Mouse (Mus musculus): ENCODE measurements around the gene Adgrg1.
A peak's percentile ranks its signal among the peaks of the same experiment; 100 is the strongest.
"Not testable (repeated sequence)": the region's sequence is repeated elsewhere in the genome, so short reads cannot be mapped to it uniquely, and the experiment has no call there.

Gene Adgrg1

DNA sequence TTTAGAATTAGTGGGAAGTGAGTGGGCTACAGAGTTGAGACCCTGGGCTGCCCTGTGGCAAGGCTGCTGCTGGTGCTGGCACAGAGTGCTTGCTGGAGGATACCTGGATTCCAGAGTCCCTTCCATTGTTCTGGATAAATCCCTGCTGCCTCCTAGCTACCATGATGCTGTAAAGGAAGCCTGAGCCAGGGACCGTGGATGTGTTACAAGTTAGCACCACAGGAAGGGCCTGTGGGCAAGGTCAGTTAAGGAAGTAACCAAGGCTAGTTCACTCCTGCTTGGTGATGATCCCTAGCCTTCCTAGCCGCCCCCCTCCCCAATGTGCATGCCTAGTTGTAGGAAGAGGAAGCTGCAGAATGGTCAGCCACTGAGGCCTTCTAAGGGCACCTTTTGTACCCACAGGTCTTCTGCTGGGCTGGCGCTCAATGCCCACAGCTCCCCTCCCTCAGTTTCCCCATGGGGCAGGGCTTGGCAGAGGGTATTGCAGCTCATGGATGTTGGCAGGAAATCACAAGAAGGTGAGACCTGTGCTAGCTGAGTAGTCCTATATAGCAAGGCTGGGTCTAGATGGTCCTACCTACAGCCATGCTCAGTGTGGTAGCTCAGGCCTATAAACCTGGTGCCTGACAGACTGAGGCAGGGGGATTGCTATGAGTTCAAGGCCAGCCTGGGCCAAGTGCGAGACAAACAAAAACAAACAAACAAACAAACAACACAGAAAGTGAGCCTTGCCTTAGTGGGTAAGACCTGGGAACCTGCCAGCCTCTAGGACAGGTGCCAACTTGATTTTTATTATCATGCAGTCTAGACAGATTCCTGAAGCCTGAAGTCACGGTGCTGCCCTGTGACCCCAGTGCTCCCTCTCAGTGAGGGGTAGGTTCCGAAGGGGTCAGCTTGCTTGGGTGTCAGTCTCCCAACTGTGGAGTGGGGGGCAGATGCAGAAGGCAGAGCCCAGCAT is 22.6 kb downstream of the Adgrg1 start:
- no peak for DNase-seq

DNA sequence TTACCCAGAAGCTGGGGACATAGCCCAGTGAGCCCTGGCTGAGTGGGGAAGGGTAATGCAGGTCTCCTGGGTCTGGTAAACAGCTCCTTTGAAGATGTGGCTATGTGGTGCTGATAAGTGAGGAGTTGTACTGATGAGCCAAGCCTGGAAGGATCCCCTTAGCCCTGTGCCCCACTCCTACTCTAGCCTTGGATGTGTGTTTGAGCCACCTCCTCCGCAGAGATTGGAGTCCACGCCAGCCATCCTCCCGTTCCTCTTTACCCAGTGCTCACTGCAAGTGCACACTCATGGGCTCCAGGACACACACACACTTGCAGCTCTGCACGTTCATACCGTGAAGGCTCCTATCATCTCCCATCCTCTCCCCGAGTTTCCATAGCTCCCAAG is 23.3 kb downstream of the Adgrg1 start:
- DNase-seq: no peak

DNA sequence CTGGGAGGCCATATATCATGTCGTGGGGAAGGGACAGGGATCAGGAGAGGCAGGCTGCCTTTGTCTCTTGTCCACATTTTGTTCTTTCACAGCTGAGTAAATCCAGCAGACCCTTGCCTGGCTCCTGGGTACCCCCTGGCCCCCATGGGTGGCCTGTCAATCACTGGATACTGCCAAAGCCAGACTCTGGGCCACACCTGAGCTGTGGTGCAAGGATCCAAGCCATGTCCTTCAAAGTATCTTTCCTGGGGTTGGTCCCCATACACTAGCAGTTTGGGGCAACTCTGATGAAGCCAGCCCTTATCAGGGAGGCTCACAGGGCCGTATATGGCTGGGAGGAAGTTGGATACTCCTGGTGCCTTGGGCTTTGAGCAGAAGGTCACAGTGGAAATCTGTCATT is 23.9 kb downstream of the Adgrg1 start:
- no peak for DNase-seq

DNA sequence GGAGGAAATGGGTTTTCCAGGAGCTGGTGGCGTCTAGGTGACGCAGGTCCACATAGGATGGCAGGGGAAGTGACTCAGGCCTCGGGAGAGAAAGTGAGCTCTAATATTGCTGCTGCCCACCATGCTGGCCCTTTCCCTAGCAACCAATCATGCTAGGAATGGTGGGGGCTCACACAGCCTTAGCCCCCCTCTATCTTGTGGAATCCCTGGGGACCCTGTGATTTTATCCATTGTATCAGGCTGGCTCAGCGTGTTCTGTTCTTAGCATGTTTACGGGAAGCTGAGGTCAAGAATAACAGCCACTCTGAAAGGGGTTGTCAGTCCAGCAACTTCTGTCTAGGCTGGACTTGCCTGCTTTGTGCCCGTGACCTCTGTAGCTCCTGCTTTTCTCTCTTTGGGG is 24.5 kb downstream of the Adgrg1 start:
- DNase-seq: no peak

DNA sequence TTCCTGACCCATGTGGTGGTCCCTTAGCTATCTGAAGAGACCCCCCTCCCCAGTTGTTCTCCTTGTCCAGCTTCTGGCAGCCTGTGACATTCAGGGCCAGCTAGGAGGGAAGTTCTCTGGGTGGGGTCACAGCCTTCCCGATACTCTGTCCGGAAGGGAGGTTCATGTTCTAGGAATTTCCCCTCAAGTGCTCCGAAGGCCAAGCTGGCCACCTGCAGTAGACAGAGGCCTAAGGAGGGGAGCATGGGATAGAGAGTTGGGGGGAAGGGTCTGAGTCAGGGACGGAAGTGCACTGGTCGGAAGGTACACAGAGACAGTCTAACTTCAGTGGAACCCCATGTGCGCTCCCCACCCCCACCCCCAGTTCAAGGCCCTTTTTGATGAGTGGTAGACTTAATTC is 25.4 kb downstream of the Adgrg1 start:
- no peak for DNase-seq

DNA sequence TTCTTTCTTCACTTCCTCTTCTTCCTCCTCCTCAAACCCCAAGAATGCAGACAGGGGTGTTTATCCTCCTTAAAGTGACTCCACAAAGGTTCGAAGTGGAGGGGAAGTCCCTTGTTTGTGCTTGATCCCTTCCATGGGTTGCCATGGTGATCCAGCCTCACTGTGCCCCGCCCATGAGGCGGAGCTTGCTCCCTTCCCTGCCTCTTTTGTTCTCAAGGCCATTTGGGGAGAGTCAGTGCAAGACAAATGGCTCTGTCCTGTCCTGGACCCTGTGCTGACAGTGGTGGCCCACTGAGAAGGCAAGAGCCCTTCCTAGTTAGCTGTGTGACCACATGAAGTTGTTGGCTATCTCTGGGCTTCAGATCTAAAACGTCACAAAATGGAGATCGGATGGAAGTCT is 26.1 kb downstream of the Adgrg1 start:
- peak; percentile 76 for DNase-seq

DNA sequence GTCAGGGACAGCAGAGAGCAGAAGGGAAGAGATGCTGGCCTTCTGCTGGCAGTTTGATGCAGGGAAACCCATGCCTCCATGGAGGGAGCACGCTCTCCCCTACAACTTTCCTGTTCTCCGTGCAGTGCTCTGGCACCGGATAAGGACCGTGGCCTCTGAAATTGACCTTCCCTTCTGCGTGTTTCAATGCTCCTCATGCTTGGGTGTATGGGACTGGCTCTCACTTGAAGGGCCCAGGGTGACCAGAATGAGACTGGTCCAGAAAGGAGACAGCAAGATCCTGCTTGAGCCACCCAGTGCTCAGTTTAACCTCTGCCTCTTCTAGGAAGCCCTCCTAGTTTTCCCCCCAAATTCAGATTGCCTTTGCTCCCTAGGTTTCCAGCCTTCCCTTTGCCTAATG is 26.6 kb downstream of the Adgrg1 start:
- no peak for DNase-seq

DNA sequence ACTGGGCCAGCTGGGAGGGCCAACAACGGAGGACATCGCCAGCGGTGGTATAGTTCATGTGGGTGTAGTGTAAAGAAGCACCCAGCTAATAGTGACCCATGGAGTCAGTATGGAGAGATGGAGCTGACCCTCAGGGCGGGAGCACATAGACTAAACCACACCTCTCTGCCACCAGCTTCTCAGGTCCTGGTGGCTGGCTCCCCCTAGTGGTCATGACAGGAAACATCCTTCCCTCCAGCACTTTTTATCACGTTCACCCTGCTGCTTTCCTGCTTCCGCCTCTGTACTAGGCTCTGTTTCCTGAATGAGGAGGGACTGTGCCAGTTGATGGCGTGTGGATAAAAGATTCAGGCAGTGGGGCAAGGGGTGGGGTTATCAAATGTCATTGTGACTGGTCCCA is 27.1 kb downstream of the Adgrg1 start:
- DNase-seq: peak; percentile 84

DNA sequence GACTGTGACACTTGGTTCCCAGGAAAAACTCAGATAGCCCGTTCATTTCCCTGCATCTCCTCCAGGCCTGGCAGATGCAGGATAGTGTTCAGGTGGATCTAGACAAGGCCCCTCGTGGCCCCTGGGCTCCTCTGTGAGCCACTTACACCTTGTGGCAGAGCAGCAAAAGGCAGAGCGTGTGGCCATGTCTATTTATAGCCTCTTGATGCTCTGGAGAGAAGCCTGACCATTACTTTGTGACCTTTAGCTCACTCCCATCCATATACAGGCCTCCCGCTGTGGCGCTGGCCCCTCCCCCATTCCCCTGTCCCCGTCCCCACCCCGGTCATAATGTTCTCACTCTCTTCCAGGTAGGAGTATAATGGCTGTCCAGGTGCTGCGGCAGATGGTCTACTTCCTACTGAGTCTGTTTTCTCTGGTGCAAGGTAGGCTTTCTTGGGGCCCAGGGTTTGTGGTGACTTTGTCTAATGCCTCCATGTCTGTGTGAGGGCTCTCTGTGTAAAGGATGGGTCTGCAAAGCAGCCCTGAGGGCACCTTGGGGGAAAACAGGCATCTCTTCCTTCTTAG is 27.6 kb downstream of the Adgrg1 start:
- DNase-seq: no peak

DNA sequence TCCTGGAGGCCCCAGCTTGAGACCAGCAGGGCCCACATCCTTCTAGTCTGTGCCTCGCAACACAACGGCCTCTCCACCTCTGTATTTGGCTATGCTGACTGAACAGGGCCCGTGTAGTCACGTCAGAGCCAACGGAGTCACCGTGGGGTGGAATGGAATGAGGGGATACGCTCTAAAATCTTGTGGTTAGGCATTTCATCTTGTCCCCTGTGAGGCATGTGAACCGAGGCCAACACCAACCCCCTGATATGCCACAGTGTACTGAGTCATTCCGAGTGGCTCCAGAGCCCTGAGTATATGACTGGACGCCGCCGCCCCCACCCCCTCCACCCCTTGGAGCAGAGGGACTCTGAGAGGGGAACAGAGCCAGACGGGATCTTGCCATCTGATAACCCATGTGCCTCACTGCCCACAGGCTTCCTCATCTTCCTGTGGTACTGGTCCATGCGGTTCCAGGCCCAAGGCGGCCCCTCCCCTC is 37.9 kb downstream of the Adgrg1 start:
- DNase-seq: no peak

DNA sequence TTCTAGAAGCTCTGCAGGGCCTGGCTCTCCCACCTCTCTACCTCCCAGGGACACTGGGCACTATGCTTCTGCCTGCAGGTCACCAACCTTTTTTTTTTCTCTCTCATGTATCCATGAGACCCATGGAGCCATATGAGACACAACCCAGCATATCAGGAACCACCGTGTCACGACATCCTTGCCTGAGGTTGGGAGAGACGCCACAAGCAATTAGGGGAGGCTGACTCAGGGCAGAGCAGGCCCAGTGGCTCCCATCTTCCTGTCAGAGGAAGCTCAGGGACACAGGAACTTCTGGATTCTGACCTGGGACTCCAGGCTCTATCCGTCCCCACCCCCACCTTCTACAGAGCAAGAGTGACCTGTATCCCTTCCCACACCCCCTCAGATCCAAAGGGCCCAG is 41.3 kb downstream of the Adgrg1 start:
- no peak for DNase-seq

DNA sequence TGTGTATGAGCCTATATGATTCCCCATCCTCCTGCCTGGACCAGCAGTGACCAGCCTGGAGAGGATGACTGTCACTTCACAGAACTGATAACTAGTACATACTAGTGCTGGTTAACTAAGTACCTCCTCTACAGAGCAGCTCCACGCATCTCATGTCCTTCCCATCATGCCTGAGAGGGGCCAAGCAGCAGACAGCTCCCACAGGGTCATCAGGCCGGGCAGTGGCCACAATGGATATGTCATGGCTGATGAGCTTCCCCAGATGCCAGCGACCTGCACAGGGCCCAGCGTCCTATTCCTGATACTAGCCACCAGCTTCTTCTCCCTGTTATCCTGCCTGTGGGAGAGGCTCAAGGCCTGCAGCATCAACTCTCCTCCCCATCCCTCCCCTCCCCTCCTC is 42.1 kb downstream of the Adgrg1 start:
- DNase-seq: no peak

DNA sequence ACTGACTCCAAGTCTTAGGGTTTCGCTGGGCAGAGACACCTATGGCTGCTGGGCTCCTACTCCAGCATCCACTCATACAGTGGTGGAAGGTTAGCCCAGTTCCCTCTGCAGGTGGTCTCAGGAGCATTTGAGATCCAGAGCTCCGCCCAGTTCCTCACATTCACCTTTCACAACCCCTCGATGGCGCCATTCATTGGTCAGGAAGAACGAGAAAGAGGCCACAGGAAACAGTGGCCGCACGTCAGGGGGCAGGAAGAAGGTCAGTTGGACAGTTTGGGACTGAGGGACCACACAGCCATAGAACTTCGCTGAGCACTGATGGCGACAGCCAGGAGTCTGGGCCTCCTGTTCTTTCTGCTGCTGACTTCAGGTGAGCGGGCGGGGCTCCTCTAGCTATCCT is 42.9 kb downstream of the Adgrg1 start, which contains the start of gene Adgrg3:
Gene Adgrg3 (plus strand): TSS at position 242 of the 400 bp plus-strand sequence.
- no peak for DNase-seq

DNA sequence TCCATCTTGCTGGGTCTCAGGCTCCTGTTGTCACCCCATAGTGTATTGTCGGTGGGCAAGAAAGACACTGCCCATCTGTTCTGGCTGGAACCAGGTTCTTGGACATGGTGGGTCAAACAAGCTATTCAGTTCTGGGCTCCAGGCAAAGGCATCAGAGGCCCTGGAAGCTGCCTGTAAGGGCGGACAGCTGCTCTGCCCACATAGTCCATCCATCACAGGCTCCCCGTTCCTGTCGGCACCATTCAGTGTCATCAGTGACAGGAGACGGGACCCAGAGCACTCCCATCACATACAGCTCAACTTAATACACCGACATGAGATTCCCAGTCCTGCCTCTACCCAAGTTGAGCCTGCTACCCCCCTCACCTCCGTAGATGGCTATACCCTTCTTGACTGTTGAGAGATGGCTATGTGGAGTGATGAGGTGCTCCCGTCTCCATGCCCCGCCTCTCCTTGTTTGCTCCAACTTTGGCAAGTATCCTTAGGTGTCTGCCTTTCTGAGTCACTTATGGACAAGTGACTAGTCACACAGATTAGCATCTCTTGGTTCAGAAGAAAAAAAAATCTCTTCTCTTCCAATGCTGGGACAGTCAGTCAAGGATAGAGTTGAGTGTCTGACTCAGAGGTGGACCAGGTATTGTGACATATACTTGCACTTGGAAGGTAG is 43.6 kb downstream of the Adgrg1 start:
- DNase-seq: no peak

DNA sequence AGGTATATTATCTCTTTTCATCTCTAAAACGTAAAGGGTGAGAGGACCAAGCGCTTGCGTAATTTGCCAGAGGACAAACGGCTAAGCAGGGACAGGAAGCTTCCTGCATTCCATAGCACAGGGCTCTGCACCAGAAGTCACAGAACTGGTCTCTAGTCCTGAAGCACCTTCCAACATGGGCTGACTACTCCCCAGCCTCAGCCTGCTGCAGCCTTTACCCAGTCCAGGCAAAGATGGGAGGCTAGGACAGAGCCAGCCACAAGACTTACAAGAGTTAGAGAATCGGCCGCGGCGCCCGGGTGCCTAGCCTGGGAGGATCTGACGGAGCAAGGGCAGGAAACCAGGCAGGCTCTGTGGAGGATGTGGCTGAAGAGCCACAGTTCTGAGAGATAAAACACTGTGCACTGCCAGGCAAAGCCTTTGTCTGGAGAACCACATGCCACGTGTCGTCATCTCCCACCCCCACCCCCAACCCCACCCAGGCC is 45.8 kb downstream of the Adgrg1 start:
- peak; percentile 45 for DNase-seq

DNA sequence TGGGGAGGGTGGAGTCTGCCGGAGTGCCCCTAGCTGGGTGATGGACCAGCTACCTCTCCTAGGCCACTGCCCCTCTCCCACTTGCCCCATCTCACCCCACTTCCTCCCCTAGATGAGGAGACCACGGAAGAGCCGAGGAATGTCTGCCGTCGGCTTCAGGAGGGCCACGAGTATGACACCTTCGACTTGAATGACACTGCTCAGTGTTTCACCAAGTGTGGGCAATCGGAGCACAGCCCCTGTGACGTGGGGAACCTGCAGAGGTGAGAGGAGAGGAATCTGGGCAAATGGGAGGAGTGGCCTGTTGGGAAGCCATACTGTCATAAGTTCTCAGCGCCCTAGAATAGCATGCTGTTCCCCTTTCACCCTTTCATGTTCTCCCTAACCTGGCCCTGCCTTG is 46.3 kb downstream of the Adgrg1 start:
- DNase-seq: no peak

DNA sequence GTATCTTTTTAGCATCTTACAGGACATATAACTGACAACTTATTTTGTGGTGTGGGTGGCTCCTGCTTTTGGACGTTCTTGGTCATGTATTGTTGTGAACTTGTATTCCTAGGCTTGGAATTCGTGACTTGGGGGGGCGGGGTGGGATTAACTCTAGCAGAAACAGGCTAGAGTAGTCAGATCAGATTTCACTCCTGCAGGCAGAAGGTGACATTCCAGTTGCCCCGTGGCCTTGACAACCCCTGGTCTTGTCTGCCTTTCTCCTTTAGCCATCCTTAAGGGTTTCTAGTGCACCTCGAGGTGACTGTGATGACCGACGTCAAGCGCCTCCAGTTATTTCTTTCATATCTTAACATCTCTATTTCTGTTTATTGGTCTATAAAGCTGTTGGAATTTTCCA is 48.6 kb downstream of the Adgrg1 start:
- DNase-seq: no peak

DNA sequence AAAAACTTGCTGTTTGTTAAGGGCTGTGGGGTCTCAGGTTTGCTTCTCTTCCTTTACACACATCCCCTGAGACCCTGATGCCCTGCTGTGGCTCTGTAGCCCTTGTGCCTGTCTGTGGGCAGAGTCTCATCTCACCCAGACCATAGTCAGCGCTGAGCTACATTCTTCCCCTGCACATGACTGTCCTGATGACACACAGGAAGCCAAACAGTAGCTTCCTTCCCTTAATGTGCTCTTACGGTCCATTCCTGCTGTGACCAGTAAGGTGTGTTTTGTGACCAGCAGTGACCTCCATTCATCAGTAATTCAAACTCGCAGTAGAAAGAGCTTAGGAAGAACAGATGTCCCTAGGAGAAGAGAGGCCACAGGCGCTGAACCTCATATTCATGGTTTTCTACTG is 49.8 kb downstream of the Adgrg1 start:
- DNase-seq: no peak

DNA sequence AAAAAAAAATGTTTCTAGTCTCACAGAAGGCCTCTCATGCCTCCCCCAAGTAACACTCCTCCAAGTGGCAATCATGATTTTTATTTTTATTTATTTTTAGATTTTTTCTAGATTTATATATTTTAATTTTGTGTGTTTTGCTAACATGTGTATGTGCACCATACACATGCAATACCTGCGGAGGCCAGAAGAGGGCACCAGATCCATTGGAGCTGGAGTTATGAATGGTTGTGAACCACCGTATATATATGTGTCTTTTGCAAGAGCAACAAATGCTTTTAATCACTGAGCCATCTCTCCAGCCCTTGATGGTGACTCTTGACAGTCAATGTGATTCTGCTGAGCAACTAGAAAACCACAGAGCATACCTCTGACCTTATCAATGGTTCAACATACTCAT is 50.9 kb downstream of the Adgrg1 start:
- peak; percentile 60 for DNase-seq

DNA sequence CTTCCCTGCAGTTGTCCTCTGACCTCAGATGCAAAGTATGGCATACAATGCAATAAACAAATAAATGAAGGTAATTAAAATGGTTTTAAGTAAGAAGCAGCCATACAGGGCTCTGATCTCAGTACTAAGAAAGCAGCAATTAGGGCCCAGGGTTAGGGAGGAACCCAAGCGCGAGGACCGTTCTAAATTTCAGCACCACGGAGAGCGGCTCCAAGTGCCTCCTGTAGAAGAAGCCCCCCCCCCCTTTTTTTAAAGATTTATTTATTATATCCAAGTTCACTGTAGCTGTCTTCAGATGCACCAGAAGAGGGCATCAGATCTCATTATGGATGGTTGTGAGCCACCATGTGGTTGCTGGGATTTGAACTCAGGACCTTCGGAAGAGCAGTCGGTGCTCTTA is 53.8 kb downstream of the Adgrg1 start:
- not testable (repeated sequence) for DNase-seq

DNA sequence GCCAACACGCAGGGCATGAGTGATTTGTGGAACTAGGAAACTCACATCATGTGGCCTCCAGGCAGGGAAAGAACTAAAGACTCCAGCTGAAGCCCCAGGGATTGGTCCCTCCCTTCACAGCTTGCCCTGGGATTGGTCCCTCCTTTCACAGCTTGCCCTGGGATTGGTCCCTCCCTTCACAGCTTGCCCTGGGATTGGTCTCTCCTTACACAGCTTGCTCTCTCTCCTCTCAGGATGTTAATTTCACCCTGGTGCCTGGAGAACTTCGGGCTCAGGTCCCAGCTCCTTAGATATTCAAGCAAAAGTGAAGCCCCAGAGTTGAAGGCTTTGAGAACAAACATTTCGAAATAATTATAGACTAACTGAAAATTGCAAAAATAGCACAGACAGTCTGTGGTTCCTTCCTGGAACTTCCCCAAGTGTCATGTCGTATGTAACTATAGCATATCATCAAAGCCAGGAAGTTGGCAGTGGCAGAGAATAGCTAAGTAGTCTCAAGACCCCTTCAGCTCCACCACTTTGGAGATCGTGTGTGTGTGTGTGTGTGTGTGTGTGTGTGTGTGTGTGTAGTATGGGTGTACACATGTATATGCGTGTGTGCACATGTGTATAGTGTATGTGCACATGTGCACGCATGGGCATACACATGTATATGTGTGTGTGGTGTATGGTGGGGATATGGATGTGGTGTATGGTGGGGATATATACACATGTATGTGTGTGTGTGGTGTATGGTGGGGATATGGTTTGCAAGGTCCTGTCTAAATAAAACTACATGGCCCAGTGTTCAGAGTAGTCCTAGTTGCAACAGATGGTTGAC is 62.8 kb downstream of the Adgrg1 start:
- peak; percentile 40 for DNase-seq

DNA sequence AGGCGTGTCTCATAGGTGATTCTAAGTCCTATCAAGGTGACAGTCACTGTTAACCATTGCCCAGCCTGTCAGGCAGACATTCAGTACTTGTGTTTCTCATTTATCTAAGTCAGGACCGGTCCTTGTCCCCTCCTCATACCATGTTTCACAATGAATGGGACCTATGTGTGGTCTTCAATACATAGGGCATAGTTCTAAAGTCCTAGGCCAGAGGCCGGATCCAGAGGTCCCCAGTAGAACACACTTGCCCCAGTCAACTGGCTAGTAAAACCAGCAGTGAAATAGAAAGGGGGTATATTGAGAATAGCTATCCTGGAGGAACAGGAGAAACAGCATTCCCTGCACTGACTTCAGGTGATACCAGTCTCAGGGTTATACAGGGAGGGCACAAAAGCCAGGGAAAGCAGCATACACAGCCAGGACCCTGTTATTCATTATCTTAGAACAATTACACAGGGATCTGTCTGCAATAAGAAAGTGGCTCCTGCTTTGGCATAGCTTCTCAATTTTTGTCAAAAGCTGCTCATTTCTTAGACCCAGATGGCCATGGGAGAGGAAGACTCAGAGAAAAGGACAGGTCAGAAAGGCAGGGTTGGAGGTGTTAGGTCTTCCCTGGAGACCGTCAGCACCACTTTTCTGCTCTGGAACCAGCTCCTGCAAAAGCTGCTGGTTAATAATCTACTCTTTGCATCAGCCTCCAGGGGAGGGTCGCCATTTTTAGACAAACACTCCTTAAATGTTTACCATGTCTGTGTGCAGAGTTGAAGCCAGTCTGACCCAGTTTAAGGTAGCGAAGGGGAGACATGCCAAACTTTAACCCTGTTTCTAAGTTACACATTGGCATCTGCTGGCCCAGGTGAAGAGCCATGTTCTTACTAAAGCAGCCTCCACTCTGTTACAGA is 67.6 kb downstream of the Adgrg1 start:
- DNase-seq: peak; percentile 21

All from liver (tissue).